ENCODE assay signal across 8 mouse cellular contexts in genomic region chr6:31525231-31525900, GRCm38 (mm10). TPM values are rescaled to one million over a fixed set of nuclear protein-coding genes. Genes with fewer than 3 reads are reported as not detected.
DNase-seq lines count a peak whose midpoint lies in the region; ATAC-seq lines count a peak whose summit lies in the region.

No protein-coding gene starts in this region.

- intact Hi-C loops in left cerebral cortex, postnatal 14 days (cut with DNase I): no loop called here

- H3K27ac ChIP-seq in heart, embryonic 11.5 days (ENCODE audit: low read depth, low read length): no peak overlapping the region
- no peak overlapping the region for H3K27ac ChIP-seq in hindbrain, embryonic 10.5 days
- H3K27ac ChIP-seq in midbrain, embryonic 11.5 days (ENCODE audit: low read depth, low read length): no peak overlapping the region
- no peak overlapping the region for H3K27ac ChIP-seq in stomach, embryonic 14.5 days (ENCODE audit: low read length)

- H3K4me3 ChIP-seq in heart, embryonic 11.5 days (ENCODE audit: low read depth, low read length): no peak overlapping the region
- H3K4me3 ChIP-seq in hindbrain, embryonic 10.5 days: no peak overlapping the region
- H3K4me3 ChIP-seq in midbrain, embryonic 11.5 days (ENCODE audit: low read depth, low read length): no peak overlapping the region
- H3K4me3 ChIP-seq in stomach, embryonic 14.5 days (ENCODE audit: low read depth, low read length): no peak overlapping the region

- DNase-seq in heart, adult 9 months (ENCODE audit: low spot score in 2 of 2): no peak
- peak; percentile 18 for DNase-seq in T-cell, adult 2 months (ENCODE audit: low spot score)
- DNase-seq in embryo, embryonic 11.5 days (ENCODE audit: low read depth, low spot score): peak; percentile 58
- peak; percentile 76 for DNase-seq in hindbrain, embryonic 10.5 days (ENCODE audit: low spot score)
- peak; percentile 56 to 78 for DNase-seq in left cerebral cortex, postnatal 14 days (ENCODE audit: low spot score in 2 of 2)
- peak; percentile 98 for DNase-seq in midbrain, embryonic 11.5 days (ENCODE audit: low spot score, missing footprints)

- no peak overlapping the region for H3K9ac ChIP-seq in heart, embryonic 11.5 days (ENCODE audit: low read depth, low read length)
- no peak overlapping the region for H3K9ac ChIP-seq in midbrain, embryonic 11.5 days (ENCODE audit: low read length)
- H3K9ac ChIP-seq in stomach, embryonic 14.5 days (replicated peaks; ENCODE audit: low read depth, low read length): no peak overlapping the region

- no peak overlapping the region for H3K4me2 ChIP-seq in heart, embryonic 11.5 days
- no peak overlapping the region for H3K4me2 ChIP-seq in midbrain, embryonic 11.5 days
- H3K4me2 ChIP-seq in stomach, embryonic 14.5 days (replicated peaks; ENCODE audit: low read depth, low read length): no peak overlapping the region

- no peaks in the 10 kb centered on the region for H3K4me1 ChIP-seq in heart, embryonic 11.5 days (ENCODE audit: control insufficient read depth, insufficient read depth, low read length)
- no peaks in the 10 kb centered on the region for H3K4me1 ChIP-seq in hindbrain, embryonic 10.5 days (replicated peaks)
- no peaks in the 10 kb centered on the region for H3K4me1 ChIP-seq in midbrain, embryonic 11.5 days (ENCODE audit: control insufficient read depth, insufficient read depth, low read length)
- no peaks in the 10 kb centered on the region for H3K4me1 ChIP-seq in stomach, embryonic 14.5 days (ENCODE audit: control insufficient read depth, insufficient read depth, low read length)

- WGBS in heart, embryonic 11.5 days (ENCODE audit: insufficient replicate concordance): 68% methylated on average over 6 of the region's 6 CpGs
- 71% methylated on average over 6 of the region's 6 CpGs for WGBS in hindbrain, embryonic 10.5 days
- WGBS in midbrain, embryonic 11.5 days: 73% methylated on average over 6 of the region's 6 CpGs
- WGBS in stomach, embryonic 14.5 days: 63% methylated on average over 6 of the region's 6 CpGs

- H3K36me3 ChIP-seq in heart, embryonic 11.5 days (ENCODE audit: control insufficient read depth, insufficient read depth, low read length): no peaks in the 10 kb centered on the region
- H3K36me3 ChIP-seq in hindbrain, embryonic 10.5 days: peaks cover 77% of the 10 kb centered on the region
- peaks cover 12% of the 10 kb centered on the region for H3K36me3 ChIP-seq in midbrain, embryonic 11.5 days (ENCODE audit: control insufficient read depth, insufficient read depth, low read length)
- H3K36me3 ChIP-seq in stomach, embryonic 14.5 days (ENCODE audit: control insufficient read depth, insufficient read depth, low read length): no peaks in the 10 kb centered on the region

- ATAC-seq in heart, embryonic 11.5 days (replicated peaks; ENCODE audit: insufficient number of reproducible peaks, low FRiP score, low TSS enrichment): 0 out of 2 replicates have a peak, but pooled peaks have one; percentile 18
- peak; percentile 73 for ATAC-seq in midbrain, embryonic 11.5 days (ENCODE audit: low FRiP score)
- peak; percentile 80; the same call in 1 of the 2 replicates for ATAC-seq in stomach, embryonic 14.5 days (ENCODE audit: insufficient number of reproducible peaks, insufficient read depth, low FRiP score, low read depth)

- no peaks in the 10 kb centered on the region for H3K27me3 ChIP-seq in heart, embryonic 11.5 days (ENCODE audit: control insufficient read depth, insufficient read depth, low read length)
- H3K27me3 ChIP-seq in hindbrain, embryonic 10.5 days (ENCODE audit: insufficient read depth, poor library complexity, severe bottlenecking): no peaks in the 10 kb centered on the region
- H3K27me3 ChIP-seq in midbrain, embryonic 11.5 days (ENCODE audit: control insufficient read depth, insufficient read depth, low read length): no peaks in the 10 kb centered on the region
- no peaks in the 10 kb centered on the region for H3K27me3 ChIP-seq in stomach, embryonic 14.5 days (ENCODE audit: control insufficient read depth, insufficient read depth, low read length)

- H3K9me3 ChIP-seq in heart, embryonic 11.5 days (replicated peaks; ENCODE audit: control insufficient read depth, low read length): no peaks in the 10 kb centered on the region
- H3K9me3 ChIP-seq in hindbrain, embryonic 10.5 days: no peaks in the 10 kb centered on the region
- no peaks in the 10 kb centered on the region for H3K9me3 ChIP-seq in midbrain, embryonic 11.5 days (ENCODE audit: control insufficient read depth, low read length)
- no peaks in the 10 kb centered on the region for H3K9me3 ChIP-seq in stomach, embryonic 14.5 days (ENCODE audit: control insufficient read depth, low read depth, low read length)

RNA-seq across cellular contexts. Expression of gene Podxl, which starts 38.4 kb away (rescaled TPM):
- polyA plus RNA-seq in heart, embryonic 11.5 days (2014; fragmentation: Nextera tagmentation; extraction: Ambion mirVana): 22.7 and 26.0 TPM in 2 replicates
- polyA plus RNA-seq in hindbrain, embryonic 10.5 days (2016; fragmentation: Nextera tagmentation; extraction: Ambion mirVana): 16.2 and 19.8 TPM in 2 replicates
- total RNA-seq in left cerebral cortex, postnatal 14 days (2021): 10 to 100 TPM; 18.6 to 18.7 TPM
- 10.8 and 13.2 TPM in 2 replicates for polyA plus RNA-seq in midbrain, embryonic 11.5 days (2014; fragmentation: Nextera tagmentation; extraction: Ambion mirVana)
- 20.8 and 23.6 TPM in 2 replicates for polyA plus RNA-seq in stomach, embryonic 14.5 days (2014; fragmentation: Nextera tagmentation; extraction: Ambion mirVana)

Comparison
In these comparisons a context has a peak if more than half of its experiments do, and no peak if none do; other contexts are left out.
1. ATAC-seq: peak in every context shown above with its lines; median percentile 80 in stomach, embryonic 14.5 days; 73 in midbrain, embryonic 11.5 days; 18 in heart, embryonic 11.5 days.
2. DNase-seq: peak in T-cell, adult 2 months (single experiment), embryo, embryonic 11.5 days (single experiment), hindbrain, embryonic 10.5 days (single experiment), left cerebral cortex, postnatal 14 days (2 of 2) and midbrain, embryonic 11.5 days (single experiment); none in heart, adult 9 months (0 of 2).